Mouse (Mus musculus) limb, embryonic 13.5 days (tissue): Measurements from ENCODE around the gene Rftn1. TPM values are rescaled to one million over a fixed set of nuclear protein-coding genes. Genes with fewer than 3 reads are reported as not detected.

Experiments
- ATAC-seq: fragments of 200-750 bp; cut with Nextera tagmentation; 2 replicates; pipeline ENCODE4 v1.8.0; 2017; ENCODE audit warnings: low read depth, moderate number of reproducible peaks, moderate TSS enrichment; ENCODE audit not compliant: low FRiP score
- H3K27ac ChIP-seq: fragments of 300-500 bp; sonication (generic); 2 replicates; pipeline ENCODE4 v1.5.1; 2015; ENCODE audit warnings: inconsistent platforms, mild to moderate bottlenecking, moderate library complexity
- H3K27me3 ChIP-seq: fragments of 300-500 bp; sonication (generic); 2 replicates; pipeline ENCODE4 v1.6.1; 2015; ENCODE audit warnings: mild to moderate bottlenecking, inconsistent platforms
- H3K36me3 ChIP-seq: fragments of 300-500 bp; sonication (generic); 2 replicates; pipeline ENCODE4 v1.6.1; 2015; ENCODE audit warnings: inconsistent platforms, mild to moderate bottlenecking, moderate library complexity
- H3K4me1 ChIP-seq: fragments of 300-500 bp; sonication (generic); 2 replicates; pipeline ENCODE4 v1.6.1; 2015; ENCODE audit warnings: inconsistent platforms
- H3K4me2 ChIP-seq: fragments of 300-500 bp; sonication (generic); replicated peaks from 2 replicates; pipeline ENCODE4 v1.6.1; 2015; ENCODE audit warnings: inconsistent platforms, mild to moderate bottlenecking, moderate library complexity
- H3K4me3 ChIP-seq: fragments of 300-500 bp; sonication (generic); 2 replicates; pipeline ENCODE4 v1.5.1; 2015; ENCODE audit warnings: moderate library complexity, mild to moderate bottlenecking, inconsistent platforms
- H3K9ac ChIP-seq: fragments of 300-500 bp; sonication (generic); 2 replicates; pipeline ENCODE4 v1.6.1; 2015; ENCODE audit warnings: mild to moderate bottlenecking, inconsistent platforms
- H3K9me3 ChIP-seq: fragments of 300-500 bp; sonication (generic); 2 replicates; pipeline ENCODE4 v1.6.1; 2016; ENCODE audit warnings: inconsistent platforms
- WGBS: fragments of 180-500 bp; shearing (Covaris S2); methylation state at CpG from one replicate; pipeline ENCODE4 v1.1.7; 2015; 5-methylcytosine and 5-hydroxymethylcytosine counted together
- polyA plus RNA-seq: library from polyadenylated mRNA; unstranded; fragments of >200 nt; fragmentation: Nextera tagmentation; extraction: Ambion mirVana; gene quantifications from 2 replicates; pipeline ENCODE4 v1.2.1, GENCODE M21; 2015

Rftn1 gene
- polyA plus RNA-seq, 1 experiment from 2014 or later = 17.2 TPM

- H3K4me3 ChIP-seq = no peak overlapping the region
- H3K4me1 ChIP-seq = no peaks in the 10 kb centered on the region
- no peak overlapping the region for H3K4me2 ChIP-seq
- WGBS = 80% methylated on average over 4 of the region's 4 CpGs
- no peaks in the 10 kb centered on the region for H3K36me3 ChIP-seq
- no peak overlapping the region for H3K27ac ChIP-seq
- no peaks in the 10 kb centered on the region for H3K9me3 ChIP-seq
- H3K27me3 ChIP-seq = no peaks in the 10 kb centered on the region
- ATAC-seq = no peak
- no peak overlapping the region for H3K9ac ChIP-seq
These were observed 129.0 kb downstream of the Rftn1 start for GRCm38 (mm10) chr17:50061446-50061845.

- WGBS = 68% methylated on average over 2 of the region's 2 CpGs
- no peaks in the 10 kb centered on the region for H3K4me1 ChIP-seq
- 0 out of 2 replicates have a peak, but pooled peaks have one; percentile 54 for ATAC-seq
- H3K9me3 ChIP-seq = no peaks in the 10 kb centered on the region
- no peak overlapping the region for H3K4me2 ChIP-seq
- H3K4me3 ChIP-seq = no peak overlapping the region
- no peaks in the 10 kb centered on the region for H3K27me3 ChIP-seq
- H3K9ac ChIP-seq = no peak overlapping the region
- no peaks in the 10 kb centered on the region for H3K36me3 ChIP-seq
- no peak overlapping the region for H3K27ac ChIP-seq
These were observed 130.3 kb downstream of the Rftn1 start for GRCm38 (mm10) chr17:50060220-50060619.

GRCm38 (mm10) chr17:50059417-50059816 is 131.1 kb downstream of the Rftn1 start:
- H3K4me1 ChIP-seq = no peaks in the 10 kb centered on the region
- no peak overlapping the region for H3K9ac ChIP-seq
- no peak for ATAC-seq
- no peak overlapping the region for H3K4me2 ChIP-seq
- no peaks in the 10 kb centered on the region for H3K27me3 ChIP-seq
- no peak overlapping the region for H3K4me3 ChIP-seq
- H3K36me3 ChIP-seq = no peaks in the 10 kb centered on the region
- no peaks in the 10 kb centered on the region for H3K9me3 ChIP-seq
- 81% methylated on average over 5 of the region's 5 CpGs for WGBS
- no peak overlapping the region for H3K27ac ChIP-seq

GRCm38 (mm10) chr17:50055154-50055756 is 135.2 kb downstream of the Rftn1 start:
- WGBS = 86% methylated on average over 16 of the region's 16 CpGs
- no peak for ATAC-seq
- Histone ChIP-seq H3K27me3 (no peaks in the 10 kb centered on the region), H3K27ac (no peak overlapping the region), H3K4me2 (no peak overlapping the region), H3K9ac (no peak overlapping the region), H3K36me3 (no peaks in the 10 kb centered on the region), H3K9me3 (no peaks in the 10 kb centered on the region), H3K4me1 (peaks cover 8% of the 10 kb centered on the region; the same call in 1 of the 2 replicates), H3K4me3 (no peak overlapping the region)

GRCm38 (mm10) chr17:50054586-50054985 is 135.9 kb downstream of the Rftn1 start:
- Histone ChIP-seq H3K27ac (no peak overlapping the region), H3K9ac (no peak overlapping the region), H3K9me3 (no peaks in the 10 kb centered on the region), H3K4me2 (no peak overlapping the region), H3K4me3 (no peak overlapping the region), H3K4me1 (peaks cover 8% of the 10 kb centered on the region; the same call in 1 of the 2 replicates), H3K36me3 (no peaks in the 10 kb centered on the region), H3K27me3 (no peaks in the 10 kb centered on the region)
- 90% methylated on average over 7 of the region's 7 CpGs for WGBS
- no peak for ATAC-seq

GRCm38 (mm10) chr17:50053961-50054360 is 136.5 kb downstream of the Rftn1 start:
- WGBS = 100% methylated on average over 1 of the region's 1 CpGs

GRCm38 (mm10) chr17:50052741-50053468 is 137.6 kb downstream of the Rftn1 start:
- Histone ChIP-seq H3K9me3 (no peaks in the 10 kb centered on the region), H3K4me2 (no peak overlapping the region), H3K27me3 (no peaks in the 10 kb centered on the region), H3K27ac (no peak overlapping the region), H3K4me1 (peaks cover 17% of the 10 kb centered on the region), H3K36me3 (no peaks in the 10 kb centered on the region), H3K4me3 (no peak overlapping the region), H3K9ac (no peak overlapping the region)
- WGBS = 61% methylated on average over 7 of the region's 7 CpGs
- no peak for ATAC-seq

More at GRCm38 (mm10) chr17:50053961-50054360, 136.5 kb downstream of the Rftn1 start:
- Histone ChIP-seq H3K4me1 (peaks cover 8% of the 10 kb centered on the region; the same call in 1 of the 2 replicates), H3K9ac (no peak overlapping the region), H3K4me3 (no peak overlapping the region), H3K27ac (no peak overlapping the region), H3K4me2 (no peak overlapping the region), H3K9me3 (no peaks in the 10 kb centered on the region), H3K36me3 (no peaks in the 10 kb centered on the region), H3K27me3 (no peaks in the 10 kb centered on the region)
- ATAC-seq = no peak

GRCm38 (mm10) chr17:50050456-50050855 is 140.0 kb downstream of the Rftn1 start:
- Histone ChIP-seq H3K27ac (no peak overlapping the region), H3K9me3 (no peaks in the 10 kb centered on the region), H3K4me3 (no peak overlapping the region), H3K36me3 (no peaks in the 10 kb centered on the region), H3K9ac (no peak overlapping the region), H3K4me2 (no peak overlapping the region), H3K27me3 (no peaks in the 10 kb centered on the region), H3K4me1 (peaks cover 17% of the 10 kb centered on the region)
- no peak for ATAC-seq
- 91% methylated on average over 9 of the region's 9 CpGs for WGBS

- 44% methylated on average over 9 of the region's 9 CpGs for WGBS
- Histone ChIP-seq H3K4me2 (no peak overlapping the region), H3K27me3 (no peaks in the 10 kb centered on the region), H3K4me1 (peaks cover 17% of the 10 kb centered on the region), H3K9me3 (no peaks in the 10 kb centered on the region), H3K4me3 (no peak overlapping the region), H3K27ac (no peak overlapping the region), H3K9ac (no peak overlapping the region), H3K36me3 (no peaks in the 10 kb centered on the region)
- ATAC-seq = no peak
These were observed 142.3 kb downstream of the Rftn1 start for GRCm38 (mm10) chr17:50048209-50048608.

- 90% methylated on average over 12 of the region's 12 CpGs for WGBS
- Histone ChIP-seq H3K27me3 (no peaks in the 10 kb centered on the region), H3K9ac (no peak overlapping the region), H3K4me2 (no peak overlapping the region), H3K4me3 (no peak overlapping the region), H3K27ac (no peak overlapping the region), H3K4me1 (peaks cover 17% of the 10 kb centered on the region), H3K36me3 (no peaks in the 10 kb centered on the region), H3K9me3 (no peaks in the 10 kb centered on the region)
- no peak for ATAC-seq
These were observed 143.3 kb downstream of the Rftn1 start for GRCm38 (mm10) chr17:50047182-50047581.

- Histone ChIP-seq H3K9me3 (no peaks in the 10 kb centered on the region), H3K9ac (no peak overlapping the region), H3K27me3 (no peaks in the 10 kb centered on the region), H3K36me3 (no peaks in the 10 kb centered on the region), H3K27ac (no peak overlapping the region), H3K4me3 (no peak overlapping the region), H3K4me1 (no peaks in the 10 kb centered on the region), H3K4me2 (no peak overlapping the region)
- WGBS = 95% methylated on average over 3 of the region's 3 CpGs
- ATAC-seq = no peak
These were observed 149.6 kb downstream of the Rftn1 start for GRCm38 (mm10) chr17:50040727-50041410.

GRCm38 (mm10) chr17:50037882-50038665 is 152.4 kb downstream of the Rftn1 start:
- Histone ChIP-seq H3K9ac (no peak overlapping the region), H3K36me3 (no peaks in the 10 kb centered on the region), H3K4me1 (no peaks in the 10 kb centered on the region), H3K27me3 (no peaks in the 10 kb centered on the region), H3K27ac (no peak overlapping the region), H3K9me3 (no peaks in the 10 kb centered on the region), H3K4me3 (no peak overlapping the region), H3K4me2 (no peak overlapping the region)
- no peak for ATAC-seq
- 85% methylated on average over 10 of the region's 10 CpGs for WGBS
